Mouse (Mus musculus) granulocyte monocyte progenitor cell, adult 5-6 weeks (primary cell): Measurements from ENCODE around the gene Papolg. TPM values are rescaled to one million over a fixed set of nuclear protein-coding genes. Genes with fewer than 3 reads are reported as not detected.

Experiments used
- total RNA-seq, 2 experiments: library from RNA; stranded (forward) in 1 of 2; stranded (reverse) in 1 of 2; fragments of 200-712, 200-1000 nt in 1 of 2; fragments of >200 nt in 1 of 2; fragmentation: Nextera tagmentation in 1 of 2; gene quantifications; 2 replicates each; pipeline ENCODE4 v1.2.3; 2014 to 2017

Gene Papolg
- total RNA-seq, 2 experiments from 2014 or later, result 15.5 to 15.6 TPM

Other genes starting within 250 kb of the Papolg start
- gene Pus10, start 229.6 kb downstream of the Papolg start, total RNA-seq (2014; fragmentation: Nextera tagmentation), result 34.6 and 48.5 TPM in 2 replicates
- gene Pus10, start 229.6 kb downstream of the Papolg start, total RNA-seq (2017), result 69.1 and 69.6 TPM in 2 replicates
- 11.2 and 18.0 TPM in 2 replicates for gene Pex13, start 229.3 kb downstream of the Papolg start, total RNA-seq (2014; fragmentation: Nextera tagmentation)
- gene Pex13, start 229.3 kb downstream of the Papolg start, total RNA-seq (2017), result 17.0 and 38.1 TPM in 2 replicates
- gene Rel, start 124.3 kb downstream of the Papolg start, total RNA-seq (2014; fragmentation: Nextera tagmentation), result 15.1 and 18.5 TPM in 2 replicates
- 9.8 and 10.0 TPM in 2 replicates for gene Rel, start 124.3 kb downstream of the Papolg start, total RNA-seq (2017)
- not detected in 2 replicates for gene A830031A19Rik, start 179.8 kb upstream of the Papolg start, total RNA-seq (2014; fragmentation: Nextera tagmentation)
- gene A830031A19Rik, start 179.8 kb upstream of the Papolg start, total RNA-seq (2017), result not detected in 2 replicates
- 33.7 and 44.4 TPM in 2 replicates for gene Bcl11a, start 182.8 kb upstream of the Papolg start, total RNA-seq (2014; fragmentation: Nextera tagmentation)
- 10.0 and 16.0 TPM in 2 replicates for gene Bcl11a, start 182.8 kb upstream of the Papolg start, total RNA-seq (2017)